Comparison of ENCODE assay signal across 9 mouse cellular contexts in genomic region chr2:29621163-29621562, GRCm38 (mm10). TPM values are rescaled to one million over a fixed set of nuclear protein-coding genes. Genes with fewer than 3 reads are reported as not detected.
A peak's percentile ranks its signal among the peaks of the same experiment; 100 is the strongest.
DNase-seq lines count a peak whose midpoint lies in the region; ATAC-seq and TF ChIP-seq lines count a peak whose summit lies in the region.
"Had no signal": no experiment of that assay in that cellular context is flagged by ENCODE, and none has a peak within 500 bp of the region (broad histone marks: within the 10 kb centered on the region; RNA-seq: fewer than 3 reads in every experiment).

No protein-coding gene starts in this region.

- peaks cover 10 to 30% of the 10 kb centered on the region in 2 experiments for H3K36me3 ChIP-seq in CH12.LX (replicated peaks in 1 of 2; ENCODE audit: control insufficient read depth in 1 of 2, insufficient read depth in 1 of 2, low read length in 1 of 2)
- no peaks in the 10 kb centered on the region for H3K36me3 ChIP-seq in forebrain, embryonic 16.5 days (ENCODE audit: control insufficient read depth, insufficient read depth)
- H3K36me3 ChIP-seq in liver, embryonic 13.5 days, result no peaks in the 10 kb centered on the region; the same call in 1 of the 2 replicates

- H3K4me1 ChIP-seq in CH12.LX (ENCODE audit: control insufficient read depth in 1 of 2, insufficient read depth in 2 of 2), result peaks cover 38 to 53% of the 10 kb centered on the region in 2 experiments
- peaks cover 18% of the 10 kb centered on the region for H3K4me1 ChIP-seq in forebrain, embryonic 16.5 days (replicated peaks; ENCODE audit: control insufficient read depth, insufficient read depth, low read length)
- peaks cover 64% of the 10 kb centered on the region for H3K4me1 ChIP-seq in liver, embryonic 13.5 days (replicated peaks)

- H3K4me3 ChIP-seq in CH12.LX (replicated peaks in 1 of 3; ENCODE audit: low read depth in 2 of 3, low read length in 2 of 3, poor library complexity in 1 of 3), result peak overlapping the region; percentile 83 to 96 (median 93)
- H3K4me3 ChIP-seq in forebrain, embryonic 16.5 days (replicated peaks; ENCODE audit: low read length), result peak overlapping the region; percentile 90
- peak overlapping the region; percentile 83 for H3K4me3 ChIP-seq in liver, embryonic 13.5 days (replicated peaks)

- H3K4me2 ChIP-seq in CH12.LX (ENCODE audit: insufficient read depth, low read depth, poor library complexity, severe bottlenecking), result peak overlapping the region; percentile 94
- peak overlapping the region; percentile 86 for H3K4me2 ChIP-seq in forebrain, embryonic 16.5 days (ENCODE audit: low read length)
- peak overlapping the region; percentile 89 for H3K4me2 ChIP-seq in liver, embryonic 13.5 days

- in situ Hi-C loops in CH12.LX (cut with MboI; ENCODE audit: low pct_ligation_motif_present, low pct_unique_long_range_greater_than_20kb, low sequenced_read_pairs), result no loop called here

- DNase-seq in gastrocnemius, postnatal 10 days, result peak; percentile 8
- no peak for DNase-seq in gastrocnemius, adult 8-10 months (ENCODE audit: low spot score in 2 of 2)
- DNase-seq in CH12.LX (ENCODE audit: extremely low read depth), result no peak
- DNase-seq in liver, embryonic 13.5 days, result no peak
- no peak for DNase-seq in cerebellum, adult 9-11 months
- DNase-seq in kidney, adult 18-20 months, result no peak

- 73% methylated on average over 10 of the region's 10 CpGs for WGBS in forebrain, embryonic 16.5 days
- WGBS in liver, embryonic 13.5 days (ENCODE audit: insufficient replicate concordance), result 69% methylated on average over 10 of the region's 10 CpGs

- H3K79me2 ChIP-seq in CH12.LX (replicated peaks; ENCODE audit: control insufficient read depth, extremely low read depth, insufficient read depth, poor library complexity, severe bottlenecking), result peaks cover 57% of the 10 kb centered on the region

- H3K9me3 ChIP-seq in CH12.LX (replicated peaks; ENCODE audit: low read length), result no peaks in the 10 kb centered on the region
- H3K9me3 ChIP-seq in forebrain, embryonic 16.5 days (ENCODE audit: control insufficient read depth, low read length), result no peaks in the 10 kb centered on the region
- no peaks in the 10 kb centered on the region for H3K9me3 ChIP-seq in liver, embryonic 13.5 days (replicated peaks)

- peak overlapping the region; percentile 97 for H3K9ac ChIP-seq in CH12.LX (ENCODE audit: insufficient read depth, low read depth)
- peak overlapping the region; percentile 95 for H3K9ac ChIP-seq in forebrain, embryonic 16.5 days (replicated peaks; ENCODE audit: low read depth, low read length)
- H3K9ac ChIP-seq in liver, embryonic 13.5 days, result peak overlapping the region; percentile 93

- TF ChIP-seq EP300 in CH12.LX (IDR thresholded peaks at IDR 0.05; ENCODE audit: low read length), result no peak

- no peak for ATAC-seq in forebrain, embryonic 16.5 days
- ATAC-seq in liver, embryonic 13.5 days (ENCODE audit: low read depth), result no peak
- no peak for ATAC-seq in cerebellum, adult (ENCODE audit: insufficient number of reproducible peaks, low FRiP score, low TSS enrichment)
- ATAC-seq: Patski had no signal

- no peaks in the 10 kb centered on the region for H3K27me3 ChIP-seq in CH12.LX (replicated peaks)
- H3K27me3 ChIP-seq in forebrain, embryonic 16.5 days (replicated peaks; ENCODE audit: control insufficient read depth, insufficient read depth, low read length), result no peaks in the 10 kb centered on the region
- H3K27me3 ChIP-seq in liver, embryonic 13.5 days, result no peaks in the 10 kb centered on the region
- H3K27me3 ChIP-seq: Patski had no signal

- dilution Hi-C loops in CH12.LX (cut with MboI; ENCODE audit: extremely low pct_ligation_motif_present, extremely low pct_unique_long_range_greater_than_20kb, low sequenced_read_pairs), result no loop called here

- no peak for TF ChIP-seq RAD21 in CH12.LX (IDR thresholded peaks at IDR 0.05; ENCODE audit: low read depth, low read length)

- no peak for TF ChIP-seq CTCF in CH12.LX (conservative IDR thresholded peaks at IDR 0.05 in 1 of 2, IDR thresholded peaks at IDR 0.05 in 1 of 2; ENCODE audit: low read depth in 2 of 2, low read length in 2 of 2)

- TF ChIP-seq POLR2A in CH12.LX (IDR thresholded peaks at IDR 0.05; ENCODE audit: low read depth, low read length), result 0 out of 2 replicates have a peak, but pooled peaks have one; percentile 1

- peak overlapping the region; percentile 99 for H3K27ac ChIP-seq in CH12.LX (ENCODE audit: insufficient read depth, low read depth)
- H3K27ac ChIP-seq in forebrain, embryonic 16.5 days (ENCODE audit: low read length), result no peak overlapping the region
- no peak overlapping the region for H3K27ac ChIP-seq in liver, embryonic 13.5 days

TF ChIP-seq in CH12.LX, 34 proteins besides CTCF, POLR2A, EP300 and RAD21:
- TF ChIP-seq UBTF (IDR thresholded peaks at IDR 0.05; ENCODE audit: low read depth, low read length) (no peak), BHLHE40 (IDR thresholded peaks at IDR 0.05; ENCODE audit: low read depth, low read length) (no peak), MAFK (IDR thresholded peaks at IDR 0.05; ENCODE audit: insufficient replicate concordance, low read length) (no peak), USF1 (IDR thresholded peaks at IDR 0.05; ENCODE audit: low read depth, low read length) (no peak), NRF1 (IDR thresholded peaks at IDR 0.05; ENCODE audit: low read depth, low read length) (no peak), MAX (IDR thresholded peaks at IDR 0.05; ENCODE audit: low read length) (no peak)

RNA-seq across cellular contexts. Expression of gene Rapgef1, which starts 1.6 kb away (rescaled TPM):
- 10 to 100 TPM; 90.9 to 92.2 TPM for total RNA-seq in gastrocnemius, postnatal 10 days (2021)
- total RNA-seq in gastrocnemius, adult 8-10 months (2022), result 100 to 1,000 TPM; 152 to 187 (median 158) TPM
- 149 and 185 TPM in 2 replicates for total RNA-seq in CH12.LX (2012; rRNA removed)
- total RNA-seq in CH12.LX (2014; rRNA removed), result 84.0 and 86.5 TPM in 2 replicates
- 143 and 170 TPM in 2 replicates for polyA plus RNA-seq in CH12.LX (2012; ENCODE audit: insufficient read length, low read depth)
- 22.0 and 22.5 TPM in 2 replicates for polyA plus RNA-seq in forebrain, embryonic 16.5 days (2015; fragmentation: Nextera tagmentation; extraction: Ambion mirVana)
- 5.3 and 5.4 TPM in 2 replicates for polyA plus RNA-seq in liver, embryonic 13.5 days (2015; fragmentation: Nextera tagmentation; extraction: Ambion mirVana)
